Mouse (Mus musculus) CH12.LX (cell line): ENCODE measurements around the gene Rtbdn. TPM values are rescaled to one million over a fixed set of nuclear protein-coding genes. Genes with fewer than 3 reads are reported as not detected.
A peak's percentile ranks its signal among the peaks of the same experiment; 100 is the strongest.

ENCODE experiments used
- DNase-seq: peaks from one replicate; pipeline ENCODE4 v3.0.0-alpha.2; 2013; ENCODE audit errors: extremely low read depth
- H3K27ac ChIP-seq: 2 replicates; pipeline ENCODE4 v1.5.1; 2012; ENCODE audit warnings: low read depth, mild to moderate bottlenecking, control low read depth, moderate library complexity; ENCODE audit not compliant: insufficient read depth
- H3K27me3 ChIP-seq: replicated peaks from 2 replicates; pipeline ENCODE3; 2012; ENCODE audit warnings: inconsistent platforms
- H3K36me3 ChIP-seq, 2 experiments: replicated peaks in 1 of 2; 2 replicates each; pipeline versions ENCODE3 to v1.6.1; 2012; ENCODE audit warnings: inconsistent platforms in 1 of 2, low read length in 1 of 2, mild to moderate bottlenecking in 1 of 2, mixed read lengths in 1 of 2, moderate library complexity in 1 of 2; ENCODE audit not compliant: control insufficient read depth in 1 of 2, insufficient read depth in 1 of 2
- H3K4me1 ChIP-seq, 2 experiments: 2 replicates each; pipeline ENCODE4 v1.6.1; 2012; ENCODE audit warnings: inconsistent platforms in 1 of 2, moderate library complexity in 1 of 2; ENCODE audit not compliant: insufficient read depth in 2 of 2, control insufficient read depth in 1 of 2
- H3K4me2 ChIP-seq: 2 replicates; pipeline ENCODE4 v1.6.1; 2012; ENCODE audit warnings: low read depth, mild to moderate bottlenecking, control low read depth; ENCODE audit not compliant: poor library complexity, insufficient read depth, severe bottlenecking
- H3K4me3 ChIP-seq, 3 experiments: fragments of 150-350 bp in 1 of 3; sonication (generic) in 1 of 3; replicated peaks in 1 of 3; 2 replicates each; pipeline versions ENCODE3 to v1.5.1; 2011 to 2012; ENCODE audit warnings: low read depth in 2 of 3, low read length in 2 of 3, mild to moderate bottlenecking in 2 of 3, moderate library complexity in 2 of 3, control low read depth in 1 of 3, improper control_type of control experiment in 1 of 3, inconsistent platforms in 1 of 3, mixed read lengths in 1 of 3; ENCODE audit not compliant: poor library complexity in 1 of 3
- H3K79me2 ChIP-seq: replicated peaks from 2 replicates; pipeline ENCODE4 v1.6.1; 2012; ENCODE audit warnings: mild to moderate bottlenecking, moderate library complexity; ENCODE audit not compliant: control insufficient read depth, poor library complexity, insufficient read depth, severe bottlenecking; ENCODE audit errors: extremely low read depth
- H3K9ac ChIP-seq: 2 replicates; pipeline ENCODE4 v1.6.1; 2012; ENCODE audit warnings: low read depth, mild to moderate bottlenecking, control low read depth, moderate library complexity; ENCODE audit not compliant: insufficient read depth
- H3K9me3 ChIP-seq: replicated peaks from 2 replicates; pipeline ENCODE3; 2012; ENCODE audit warnings: low read length, inconsistent platforms, mixed read lengths
- BHLHE40 ChIP-seq: IDR thresholded peaks from 2 replicates; pipeline ENCODE4 v1.6.1; 2011; ENCODE audit warnings: mild to moderate bottlenecking, low read depth, low read length, improper control_type of control experiment
- CHD1 ChIP-seq: IDR thresholded peaks from 2 replicates; pipeline ENCODE4 v1.6.1; 2012; ENCODE audit warnings: low read depth, low read length, improper control_type of control experiment, inconsistent platforms
- CHD2 ChIP-seq: IDR thresholded peaks from 2 replicates; pipeline ENCODE4 v1.6.1; 2011; ENCODE audit warnings: low read length, improper control_type of control experiment
- ELF1 ChIP-seq: IDR thresholded peaks from 2 replicates; pipeline ENCODE4 v1.6.1; 2014; ENCODE audit warnings: low read depth, mild to moderate bottlenecking, inconsistent platforms, low read length, improper control_type of control experiment
- EP300 ChIP-seq: IDR thresholded peaks from 2 replicates; pipeline ENCODE4 v1.6.1; 2011; ENCODE audit warnings: low read length, improper control_type of control experiment
- ETS1 ChIP-seq: conservative IDR thresholded peaks from 2 replicates; pipeline ENCODE4 v1.6.1; 2012; ENCODE audit warnings: low read depth, mild to moderate bottlenecking, inconsistent platforms, low read length, improper control_type of control experiment, moderate library complexity
- GABPA ChIP-seq: IDR thresholded peaks from 2 replicates; pipeline ENCODE4 v1.6.1; 2012; ENCODE audit warnings: low read depth, low read length, improper control_type of control experiment, inconsistent platforms; ENCODE audit not compliant: insufficient replicate concordance
- HCFC1 ChIP-seq: IDR thresholded peaks from 2 replicates; pipeline ENCODE4 v1.6.1; 2012; ENCODE audit warnings: low read depth, mild to moderate bottlenecking, inconsistent platforms, low read length, improper control_type of control experiment
- JUN ChIP-seq: IDR thresholded peaks from 2 replicates; pipeline ENCODE4 v1.6.1; 2011; ENCODE audit warnings: low read depth, mild to moderate bottlenecking, low read length, improper control_type of control experiment, moderate library complexity; ENCODE audit not compliant: insufficient read depth
- JUND ChIP-seq: conservative IDR thresholded peaks from 2 replicates; pipeline ENCODE4 v1.6.1; 2011; ENCODE audit warnings: low read depth, low read length, improper control_type of control experiment
- MAFK ChIP-seq: IDR thresholded peaks from 2 replicates; pipeline ENCODE4 v1.6.1; 2011; ENCODE audit warnings: low read length, improper control_type of control experiment; ENCODE audit not compliant: insufficient replicate concordance
- MAX ChIP-seq: IDR thresholded peaks from 2 replicates; pipeline ENCODE4 v1.6.1; 2011; ENCODE audit warnings: low read length, improper control_type of control experiment
- MAZ ChIP-seq: IDR thresholded peaks from 2 replicates; pipeline ENCODE4 v1.6.1; 2012; ENCODE audit warnings: low read depth, mild to moderate bottlenecking, inconsistent platforms, low read length, improper control_type of control experiment, moderate library complexity
- MEF2A ChIP-seq: IDR thresholded peaks from 2 replicates; pipeline ENCODE4 v1.6.1; 2014; ENCODE audit warnings: low read depth, mild to moderate bottlenecking, inconsistent platforms, low read length, improper control_type of control experiment, borderline replicate concordance
- MXI1 ChIP-seq: IDR thresholded peaks from 2 replicates; pipeline ENCODE4 v1.6.1; 2011; ENCODE audit warnings: mild to moderate bottlenecking, low read depth, low read length, improper control_type of control experiment
- MYC ChIP-seq: IDR thresholded peaks from 2 replicates; pipeline ENCODE4 v1.6.1; 2011; ENCODE audit warnings: low read depth, mild to moderate bottlenecking, improper control_type of control experiment, low read length
- NRF1 ChIP-seq: IDR thresholded peaks from 2 replicates; pipeline ENCODE4 v1.6.1; 2014; ENCODE audit warnings: low read depth, mild to moderate bottlenecking, inconsistent platforms, low read length, improper control_type of control experiment, moderate library complexity
- PAX5 ChIP-seq: IDR thresholded peaks from 2 replicates; pipeline ENCODE4 v1.6.1; 2012; ENCODE audit warnings: low read length, inconsistent platforms, mixed read lengths
- POLR2A ChIP-seq: IDR thresholded peaks from 2 replicates; pipeline ENCODE4 v1.6.1; 2011; ENCODE audit warnings: low read depth, mild to moderate bottlenecking, improper control_type of control experiment, low read length
- POLR2AphosphoS2 ChIP-seq: IDR thresholded peaks from 2 replicates; pipeline ENCODE4 v1.6.1; 2011; ENCODE audit warnings: low read depth, low read length, improper control_type of control experiment
- RAD21 ChIP-seq: IDR thresholded peaks from 2 replicates; pipeline ENCODE4 v1.6.1; 2011; ENCODE audit warnings: low read depth, mild to moderate bottlenecking, low read length, improper control_type of control experiment, moderate library complexity
- RCOR1 ChIP-seq: conservative IDR thresholded peaks from 2 replicates; pipeline ENCODE4 v1.6.1; 2012; ENCODE audit warnings: low read depth, mild to moderate bottlenecking, inconsistent platforms, low read length, improper control_type of control experiment
- SMC3 ChIP-seq: IDR thresholded peaks from 2 replicates; pipeline ENCODE4 v1.6.1; 2011; ENCODE audit warnings: low read depth, low read length, improper control_type of control experiment
- TBP ChIP-seq: conservative IDR thresholded peaks from 2 replicates; pipeline ENCODE4 v1.6.1; 2011; ENCODE audit warnings: low read depth, low read length, improper control_type of control experiment
- TCF12 ChIP-seq: IDR thresholded peaks from 2 replicates; pipeline ENCODE4 v1.6.1; 2014; ENCODE audit warnings: low read depth, mild to moderate bottlenecking, inconsistent platforms, low read length, improper control_type of control experiment
- UBTF ChIP-seq: IDR thresholded peaks from 2 replicates; pipeline ENCODE4 v1.6.1; 2012; ENCODE audit warnings: low read depth, mild to moderate bottlenecking, inconsistent platforms, low read length, improper control_type of control experiment, moderate library complexity
- USF1 ChIP-seq: IDR thresholded peaks from 2 replicates; pipeline ENCODE4 v1.6.1; 2014; ENCODE audit warnings: low read depth, mild to moderate bottlenecking, inconsistent platforms, low read length, improper control_type of control experiment
- USF2 ChIP-seq: conservative IDR thresholded peaks from 2 replicates; pipeline ENCODE4 v1.6.1; 2011; ENCODE audit warnings: low read depth, low read length, improper control_type of control experiment
- ZKSCAN1 ChIP-seq: IDR thresholded peaks from 2 replicates; pipeline ENCODE4 v1.6.1; 2012; ENCODE audit warnings: low read depth, inconsistent platforms, low read length, improper control_type of control experiment, borderline replicate concordance
- ZNF384 ChIP-seq: IDR thresholded peaks from 2 replicates; pipeline ENCODE4 v1.6.1; 2012; ENCODE audit warnings: low read depth, low read length, improper control_type of control experiment, inconsistent platforms
- dilution Hi-C: fragments of 300-500 bp; cut with MboI; formaldehyde crosslinking; loops from 2 replicates; pipeline ENCODE4 v1.14.3; 2020; ENCODE audit warnings: low sequenced_read_pairs; ENCODE audit not compliant: extremely low pct_unique_long_range_greater_than_20kb, extremely low pct_ligation_motif_present
- in situ Hi-C: fragments of 300-500 bp; cut with MboI; formaldehyde crosslinking; loops from 3 replicates; pipeline ENCODE4 v1.14.3; 2019; ENCODE audit warnings: low sequenced_read_pairs, low pct_ligation_motif_present, low pct_unique_long_range_greater_than_20kb, mixed read lengths
- polyA plus RNA-seq: library from polyadenylated mRNA; unstranded; fragments of >175 nt; gene quantifications from 2 replicates; pipeline ENCODE4 v1.2.1, GENCODE M21; 2012; ENCODE audit warnings: low read depth; ENCODE audit not compliant: insufficient read length
- total RNA-seq, 2 experiments: library from RNA; depleted of rRNA; stranded (reverse); fragments of 300-350 nt in 1 of 2; fragments of >200 nt in 1 of 2; gene quantifications; 2 replicates each; pipeline ENCODE4 v1.2.3; 2012 to 2014

Rtbdn gene
- total and polyA plus RNA-seq, 3 experiments, result 0.21 to 1.8 TPM; not detected in 1

DNA sequence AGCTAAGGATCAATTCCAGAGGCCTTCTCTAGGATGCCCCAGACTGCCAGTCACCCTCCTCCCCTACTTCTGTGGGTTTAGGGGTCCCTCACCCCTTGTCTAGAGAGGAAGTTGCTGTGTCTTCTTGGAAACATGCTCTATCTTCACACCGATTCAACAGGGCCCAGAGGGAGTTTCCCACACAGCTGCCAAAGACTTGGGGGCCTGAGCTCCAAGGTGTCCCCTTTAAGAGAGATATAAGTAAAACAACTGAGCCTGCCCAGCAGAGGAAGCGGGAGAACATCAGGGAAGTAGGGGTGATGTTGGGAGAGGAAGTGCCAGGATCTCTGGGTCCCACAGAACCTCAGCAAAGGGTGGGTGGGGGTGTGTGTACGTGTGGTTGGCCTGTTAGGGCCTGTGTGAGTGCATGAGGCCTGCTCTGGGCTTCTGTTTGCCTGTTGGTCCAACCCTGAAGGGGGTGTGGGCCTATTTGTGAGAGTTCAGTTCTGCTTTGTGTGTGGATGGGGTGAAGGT lies 35.8 kb downstream of the Rtbdn start:
- Histone ChIP-seq H3K9ac (peak overlapping the region; percentile 68), H3K4me1 (peaks cover 35 to 62% of the 10 kb centered on the region in 2 experiments), H3K4me2 (peak overlapping the region; percentile 55), H3K27me3 (no peaks in the 10 kb centered on the region), H3K79me2 (peaks cover 9% of the 10 kb centered on the region), H3K9me3 (no peaks in the 10 kb centered on the region), H3K4me3 (peak overlapping the region; percentile 2 to 94 (median 14)), H3K27ac (peak overlapping the region; percentile 94), H3K36me3 (peaks cover under 1% of the 10 kb centered on the region in 2 experiments)
- dilution Hi-C loops, result no loop called here
- in situ Hi-C loops, result no loop called here
- TF ChIP-seq HCFC1 (no peak), USF2 (no peak), EP300 (peak; percentile 27; the same call in 1 of the 2 replicates), RAD21 (no peak), NRF1 (no peak), ZNF384 (no peak), MEF2A (peak; percentile 12; the same call in 1 of the 2 replicates), UBTF (peak; percentile 53; the same call in 1 of the 2 replicates), MAX (no peak), CHD1 (peak; percentile 14; the same call in 1 of the 2 replicates), MXI1 (peak; percentile 67; the same call in 1 of the 2 replicates), POLR2A (peak; percentile 68), TCF12 (no peak; the same call in 1 of the 2 replicates), MAZ (peak; percentile 80; the same call in 1 of the 2 replicates), JUN (no peak), CHD2 (peak; percentile 37; the same call in 1 of the 2 replicates), ELF1 (peak; percentile 42; the same call in 1 of the 2 replicates), JUND (no peak), TBP (0 out of 2 replicates have a peak, but pooled peaks have one; percentile 40)
- peak; percentile 83 for DNase-seq

DNA sequence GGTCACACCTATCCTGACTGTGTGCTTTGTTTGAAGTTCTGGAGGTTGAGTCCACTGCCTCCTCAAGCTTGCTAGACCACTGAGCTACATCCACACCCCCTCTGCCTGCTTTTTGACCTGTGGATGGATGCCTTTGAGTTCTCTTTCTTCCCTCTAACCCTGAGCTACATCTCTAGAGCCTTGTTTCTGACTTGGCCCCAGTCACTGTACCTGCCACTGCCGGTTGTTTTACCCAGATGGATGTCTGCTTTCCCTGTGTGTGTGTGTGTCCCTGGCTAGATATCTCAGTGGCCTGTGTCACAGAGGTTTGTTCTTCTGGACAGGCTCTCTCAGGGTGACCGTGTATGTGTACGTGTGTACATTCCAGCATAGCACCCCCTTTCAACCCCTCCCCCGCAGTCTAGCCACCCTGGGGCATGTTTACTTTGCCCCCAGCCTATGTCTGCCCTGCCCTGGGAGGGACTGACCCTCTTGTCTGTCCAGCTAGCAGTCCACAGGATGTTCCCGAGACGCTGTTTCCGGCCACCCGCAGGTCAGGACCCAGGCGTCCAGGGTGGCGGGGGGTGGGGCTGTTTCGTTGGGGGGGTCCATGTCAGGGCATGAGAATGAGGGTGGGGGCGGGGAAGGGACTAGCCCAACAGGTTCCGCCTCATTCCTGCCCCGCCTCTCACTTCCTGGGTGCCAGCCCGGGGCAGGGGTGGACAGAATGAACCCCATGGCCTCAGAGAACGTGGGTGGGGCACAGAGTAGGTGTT lies 37.7 kb downstream of the Rtbdn start:
- H3K4me3 ChIP-seq, result peak overlapping the region; percentile 44 to 64 (median 56)
- DNase-seq, result peak; percentile 62
- TF ChIP-seq ZKSCAN1 (no peak), EP300 (no peak), TBP (no peak), USF1 (no peak), JUN (no peak), MAFK (no peak), ETS1 (peak; percentile 46; the same call in 1 of the 2 replicates), SMC3 (no peak), HCFC1 (no peak), GABPA (no peak), RAD21 (no peak), RCOR1 (no peak), MYC (no peak; the same call in 1 of the 2 replicates), UBTF (no peak), PAX5 (no peak), BHLHE40 (peak; percentile 25; the same call in 1 of the 2 replicates), POLR2AphosphoS2 (no peak)

More for the DNA sequence above, 37.7 kb downstream of the Rtbdn start:
- Histone ChIP-seq H3K36me3 (no peaks in the 10 kb centered on the region), H3K27ac (peak overlapping the region; percentile 94), H3K27me3 (no peaks in the 10 kb centered on the region), H3K9ac (peak overlapping the region; percentile 89), H3K4me2 (peak overlapping the region; percentile 90), H3K9me3 (no peaks in the 10 kb centered on the region), H3K4me1 (peaks cover 45 to 69% of the 10 kb centered on the region in 2 experiments), H3K79me2 (no peaks in the 10 kb centered on the region)
- in situ Hi-C loops (no loop called here), dilution Hi-C loops (no loop called here)
